Mouse (Mus musculus): ENCODE measurements around the gene Ephb1.

The Ephb1 gene

GRCm38 (mm10) chr9:102180486-102180885 lies 174.0 kb downstream of the Ephb1 start:
- no peak for DNase-seq (ENCODE audit: inconsistent ontology term)

GRCm38 (mm10) chr9:102180070-102180469 lies 174.4 kb downstream of the Ephb1 start:
- no peak for DNase-seq (ENCODE audit: inconsistent ontology term)

GRCm38 (mm10) chr9:102169706-102170105 lies 184.8 kb downstream of the Ephb1 start:
- no peak for DNase-seq (ENCODE audit: inconsistent ontology term)

- DNase-seq (ENCODE audit: inconsistent ontology term) = no peak
These were observed 198.6 kb downstream of the Ephb1 start for GRCm38 (mm10) chr9:102155876-102156275.

- no peak for DNase-seq (ENCODE audit: inconsistent ontology term)
These were observed 215.3 kb downstream of the Ephb1 start for GRCm38 (mm10) chr9:102139181-102139580.

GRCm38 (mm10) chr9:102138671-102139070 lies 215.8 kb downstream of the Ephb1 start:
- no peak for DNase-seq (ENCODE audit: inconsistent ontology term)

GRCm38 (mm10) chr9:102138187-102138586 lies 216.3 kb downstream of the Ephb1 start:
- DNase-seq (ENCODE audit: inconsistent ontology term) = no peak

- DNase-seq (ENCODE audit: inconsistent ontology term) = peak; percentile 16
These were observed 224.0 kb downstream of the Ephb1 start for GRCm38 (mm10) chr9:102130506-102130905.

GRCm38 (mm10) chr9:102126510-102126909 lies 228.0 kb downstream of the Ephb1 start:
- DNase-seq (ENCODE audit: inconsistent ontology term) = no peak

- DNase-seq (ENCODE audit: inconsistent ontology term) = no peak
These were observed 231.5 kb downstream of the Ephb1 start for GRCm38 (mm10) chr9:102122880-102123453.

GRCm38 (mm10) chr9:102119422-102119821 lies 235.1 kb downstream of the Ephb1 start:
- no peak for DNase-seq (ENCODE audit: inconsistent ontology term)

- no peak for DNase-seq (ENCODE audit: inconsistent ontology term)
These were observed 239.2 kb downstream of the Ephb1 start for GRCm38 (mm10) chr9:102115326-102115725.

GRCm38 (mm10) chr9:102111471-102111870 lies 243.0 kb downstream of the Ephb1 start:
- DNase-seq (ENCODE audit: inconsistent ontology term) = no peak

- DNase-seq (ENCODE audit: inconsistent ontology term) = peak; percentile 8
These were observed 246.5 kb downstream of the Ephb1 start for GRCm38 (mm10) chr9:102107978-102108377.

GRCm38 (mm10) chr9:102107213-102107612 lies 247.3 kb downstream of the Ephb1 start:
- DNase-seq (ENCODE audit: inconsistent ontology term) = no peak

GRCm38 (mm10) chr9:102096825-102097224 lies 257.7 kb downstream of the Ephb1 start:
- DNase-seq (ENCODE audit: inconsistent ontology term) = peak; percentile 40

GRCm38 (mm10) chr9:102088598-102088997 lies 265.9 kb downstream of the Ephb1 start:
- no peak for DNase-seq (ENCODE audit: inconsistent ontology term)

GRCm38 (mm10) chr9:102086053-102086706 lies 268.3 kb downstream of the Ephb1 start:
- no peak for DNase-seq (ENCODE audit: inconsistent ontology term)

- no peak for DNase-seq (ENCODE audit: inconsistent ontology term)
These were observed 269.0 kb downstream of the Ephb1 start for GRCm38 (mm10) chr9:102085477-102085876.

GRCm38 (mm10) chr9:102080934-102081333 lies 273.6 kb downstream of the Ephb1 start:
- DNase-seq (ENCODE audit: inconsistent ontology term) = no peak

GRCm38 (mm10) chr9:102079151-102079550 lies 275.3 kb downstream of the Ephb1 start:
- no peak for DNase-seq (ENCODE audit: inconsistent ontology term)

GRCm38 (mm10) chr9:102078238-102078637 lies 276.3 kb downstream of the Ephb1 start:
- DNase-seq (ENCODE audit: inconsistent ontology term) = no peak

- DNase-seq (ENCODE audit: inconsistent ontology term) = no peak
These were observed 279.0 kb downstream of the Ephb1 start for GRCm38 (mm10) chr9:102075539-102075938.

- DNase-seq (ENCODE audit: inconsistent ontology term) = no peak
These were observed 281.1 kb downstream of the Ephb1 start for GRCm38 (mm10) chr9:102073404-102073803.

Measured in Muller cell, postnatal 12 days (primary cell).